Mouse (Mus musculus) limb, embryonic 12.5 days (tissue): ENCODE data around the gene Fam234a. TPM values are rescaled to one million over a fixed set of nuclear protein-coding genes. Genes with fewer than 3 reads are reported as not detected.

ENCODE experiments used
- ATAC-seq: fragments of 200-750 bp; cut with Nextera tagmentation; 2 replicates; pipeline ENCODE4 v1.8.0; 2017; ENCODE audit warnings: low read depth, moderate TSS enrichment; ENCODE audit not compliant: insufficient number of reproducible peaks, insufficient read depth, low FRiP score, low TSS enrichment
- H3K27ac ChIP-seq: fragments of 300-500 bp; sonication (generic); 2 replicates; pipeline ENCODE4 v1.5.1; 2016; ENCODE audit warnings: mild to moderate bottlenecking, moderate library complexity
- H3K27me3 ChIP-seq: fragments of 300-500 bp; sonication (generic); 2 replicates; pipeline ENCODE4 v1.6.1; 2016; ENCODE audit warnings: mild to moderate bottlenecking, moderate library complexity
- H3K36me3 ChIP-seq: fragments of 300-500 bp; sonication (generic); 2 replicates; pipeline ENCODE4 v1.6.1; 2016; ENCODE audit warnings: mild to moderate bottlenecking, moderate library complexity
- H3K4me1 ChIP-seq: fragments of 300-500 bp; sonication (generic); replicated peaks from 2 replicates; pipeline ENCODE4 v1.6.1; 2016
- H3K4me2 ChIP-seq: fragments of 300-500 bp; sonication (generic); 2 replicates; pipeline ENCODE4 v1.6.1; 2016; ENCODE audit warnings: mild to moderate bottlenecking, moderate library complexity
- H3K4me3 ChIP-seq: fragments of 300-500 bp; sonication (generic); replicated peaks from 2 replicates; pipeline ENCODE4 v1.5.1; 2016; ENCODE audit warnings: mild to moderate bottlenecking
- H3K9ac ChIP-seq: fragments of 300-500 bp; sonication (generic); replicated peaks from 2 replicates; pipeline ENCODE4 v1.6.1; 2016; ENCODE audit warnings: mild to moderate bottlenecking, moderate library complexity
- H3K9me3 ChIP-seq: fragments of 300-500 bp; sonication (generic); 2 replicates; pipeline ENCODE4 v1.6.1; 2016; ENCODE audit warnings: mild to moderate bottlenecking, moderate library complexity
- WGBS: fragments of 180-500 bp; shearing (Covaris S2); methylation state at CpG from one replicate; pipeline ENCODE4 v1.1.7; 2016; 5-methylcytosine and 5-hydroxymethylcytosine counted together
- polyA plus RNA-seq: library from polyadenylated mRNA; unstranded; fragments of >200 nt; fragmentation: Nextera tagmentation; extraction: Ambion mirVana; gene quantifications from 2 replicates; pipeline ENCODE4 v1.2.1, GENCODE M21; 2016

The Fam234a gene
- polyA plus RNA-seq, 1 experiment from 2014 or later: 36.6 TPM

DNA sequence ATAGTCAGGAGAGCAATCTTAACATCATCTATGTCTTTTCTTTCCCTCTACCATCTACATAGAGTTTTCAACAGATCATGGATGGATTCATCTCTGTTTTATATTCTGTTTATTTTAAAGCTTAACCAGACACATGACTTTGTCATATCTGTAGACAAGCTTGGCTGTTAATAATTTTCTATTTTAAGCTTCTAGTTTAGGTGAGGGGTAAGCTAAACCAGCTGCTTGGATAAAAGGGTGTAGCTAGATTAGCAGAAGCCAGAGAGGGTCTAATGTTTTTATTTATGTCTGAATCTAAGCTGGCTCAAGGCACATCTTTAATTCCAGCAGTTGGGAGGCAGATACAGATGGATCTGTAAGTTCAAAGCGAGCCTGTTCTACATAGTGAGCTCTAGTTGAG is 81.3 kb downstream of the Fam234a start:
- Histone ChIP-seq H3K9ac (no peak overlapping the region), H3K36me3 (peaks cover 30% of the 10 kb centered on the region; the same call in 1 of the 2 replicates), H3K9me3 (no peaks in the 10 kb centered on the region), H3K4me1 (no peaks in the 10 kb centered on the region), H3K27me3 (no peaks in the 10 kb centered on the region), H3K4me2 (no peak overlapping the region), H3K4me3 (no peak overlapping the region), H3K27ac (no peak overlapping the region)
- ATAC-seq: no peak
- 92% methylated on average over 1 of the region's 1 CpGs for WGBS

Other genes starting within 250 kb of the Fam234a start
- gene Rab11fip3, start 174.7 kb downstream of the Fam234a start, polyA plus RNA-seq: 25.0 and 26.9 TPM in 2 replicates
- 29.4 and 31.7 TPM in 2 replicates for gene Decr2, start 153.9 kb downstream of the Fam234a start, polyA plus RNA-seq
- gene Nme4, start 148.6 kb downstream of the Fam234a start, polyA plus RNA-seq: 124 and 132 TPM in 2 replicates
- 0.55 and 0.87 TPM in 2 replicates for gene Tmem8, start 130.9 kb downstream of the Fam234a start, polyA plus RNA-seq
- gene Mrpl28, start 120.7 kb downstream of the Fam234a start, polyA plus RNA-seq: 203 and 218 TPM in 2 replicates
- gene Axin1, start 105.6 kb downstream of the Fam234a start, polyA plus RNA-seq: 12.5 and 28.3 TPM in 2 replicates
- gene Pdia2, start 45.2 kb downstream of the Fam234a start, polyA plus RNA-seq: 0.13 and 0.17 TPM in 2 replicates
- 4.7 and 5.3 TPM in 2 replicates for gene Rgs11, start 41.3 kb downstream of the Fam234a start, polyA plus RNA-seq
- gene Arhgdig, start 36.5 kb downstream of the Fam234a start, polyA plus RNA-seq: 4.9 and 5.6 TPM in 2 replicates
- gene Luc7l, start 8.7 kb upstream of the Fam234a start, polyA plus RNA-seq: 155 and 164 TPM in 2 replicates
- gene Neurl1b, start 170.6 kb upstream of the Fam234a start, polyA plus RNA-seq: 0.40 and 0.59 TPM in 2 replicates